Mouse (Mus musculus): ENCODE data around the gene Idh3g.
"Not testable (repeated sequence)": the region's sequence is repeated elsewhere in the genome, so short reads cannot be mapped to it uniquely, and the experiment has no call there.

Gene Idh3g

DNA sequence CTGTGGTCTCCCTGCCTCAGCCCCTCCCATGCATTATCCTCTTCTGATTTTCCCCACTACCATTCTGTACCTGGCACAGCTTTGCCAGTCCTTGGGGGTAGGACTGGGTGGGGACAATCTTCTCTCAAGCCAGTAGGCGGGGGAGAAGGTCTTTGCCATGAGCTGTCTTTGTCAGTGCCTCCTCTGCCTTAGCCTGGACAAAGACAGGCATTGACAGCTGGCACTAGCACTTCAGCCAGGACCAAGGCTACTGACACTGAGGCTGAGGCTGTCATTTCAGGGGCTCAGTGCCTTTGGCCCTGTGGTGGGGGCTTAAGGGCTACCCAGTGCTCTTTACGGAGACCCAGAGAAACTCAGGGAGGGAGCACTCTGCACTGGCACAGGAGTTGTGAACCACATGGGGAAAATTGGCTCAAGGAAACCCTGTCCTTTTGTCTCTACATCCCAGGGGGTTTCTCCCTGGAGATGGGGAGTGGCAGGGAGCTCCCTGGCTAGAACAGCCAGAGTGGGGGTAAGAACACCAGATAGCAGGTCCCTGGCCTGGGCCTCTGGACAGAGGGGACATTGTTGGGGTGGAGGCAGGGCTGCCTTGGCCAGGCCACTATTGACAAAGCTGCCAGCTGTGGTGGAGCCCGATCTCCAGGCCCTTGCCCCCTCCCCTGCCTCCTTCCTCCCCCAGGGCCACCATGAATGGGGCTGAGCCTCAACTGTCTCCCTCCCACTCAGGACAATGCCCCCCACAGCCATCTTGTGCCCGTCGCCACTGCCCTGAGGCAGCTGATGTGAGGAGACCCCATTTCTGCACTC lies 30.2 kb downstream of the Idh3g start, which contains the start of gene Plxnb3:
Gene Plxnb3 (plus strand): TSS at position 757 of the 807 bp plus-strand sequence.
- DNase-seq (ENCODE audit: low spot score) = no peak

DNA sequence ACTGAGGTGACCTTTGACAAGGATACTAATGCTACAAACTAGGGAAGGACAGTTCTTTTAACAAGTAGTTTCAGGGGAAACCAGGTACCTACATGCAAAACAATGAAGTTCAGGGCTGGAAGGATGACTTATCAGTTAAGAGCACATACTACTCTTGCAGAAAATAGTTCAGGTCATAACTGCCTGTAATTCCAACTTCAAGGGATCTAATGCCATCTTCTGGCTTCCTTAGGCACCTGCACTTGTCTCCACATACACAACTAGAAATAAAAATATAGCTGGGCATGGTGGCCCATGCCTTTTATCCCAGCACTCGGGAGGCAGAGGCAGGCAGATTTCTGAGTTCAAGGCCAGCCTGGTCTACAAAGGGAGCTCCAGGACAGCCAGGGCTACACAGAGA lies 37.7 kb downstream of the Idh3g start:
- no peak for DNase-seq (ENCODE audit: low spot score)

DNA sequence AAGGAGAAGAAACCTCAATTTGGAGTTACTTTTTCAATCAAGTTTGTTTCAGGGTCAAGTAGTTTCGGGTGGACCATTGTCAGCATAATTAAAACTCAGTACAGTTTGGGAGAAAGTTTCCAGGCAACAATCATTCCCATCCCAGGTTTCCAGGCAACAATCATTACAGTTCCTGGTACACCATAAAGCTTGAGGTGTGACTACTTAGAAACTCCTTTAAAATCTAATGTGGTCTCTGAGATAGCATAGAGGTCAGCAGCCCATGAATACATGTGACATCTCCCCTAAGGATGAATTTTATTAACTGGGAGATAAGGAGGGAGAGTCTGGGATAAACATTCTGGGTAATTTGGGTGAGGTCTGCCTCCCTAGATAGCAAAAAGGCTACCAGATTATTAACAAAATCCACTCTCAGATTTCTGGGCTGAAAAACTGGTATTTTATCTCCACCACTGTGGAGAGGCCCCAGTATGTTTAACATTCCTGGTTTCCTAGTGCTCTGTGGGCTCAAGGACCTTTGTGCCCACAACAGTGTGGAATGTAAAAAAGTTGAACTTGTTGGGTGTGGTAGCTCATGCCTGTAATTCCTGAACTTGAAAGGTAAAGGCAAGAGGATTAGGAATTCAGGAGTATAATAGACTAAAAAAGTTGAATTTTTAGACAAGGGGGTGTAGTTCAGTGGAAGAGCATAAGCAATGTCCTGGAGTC lies 41.8 kb downstream of the Idh3g start:
- DNase-seq (ENCODE audit: low spot score) = no peak

DNA sequence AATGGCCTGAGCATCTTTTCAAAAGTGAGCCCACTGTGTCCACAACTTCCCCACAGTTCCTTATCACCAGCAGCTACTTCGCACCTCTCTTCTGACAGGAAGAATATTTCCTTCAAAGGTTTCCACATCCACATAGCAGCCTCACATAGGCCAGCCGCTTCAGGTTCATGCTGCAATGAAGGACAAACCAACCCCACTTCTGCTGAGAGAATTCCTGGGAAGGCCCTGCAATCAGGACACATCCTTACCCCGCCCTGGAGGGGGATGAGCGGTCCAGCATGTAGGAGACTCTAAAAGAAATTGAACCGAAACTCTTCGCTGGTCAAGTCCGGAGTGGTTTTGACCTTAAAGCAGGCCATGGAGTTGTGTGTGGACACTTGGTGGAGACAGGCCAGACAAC lies 46.9 kb downstream of the Idh3g start:
- not testable (repeated sequence) for DNase-seq (ENCODE audit: low spot score)

DNA sequence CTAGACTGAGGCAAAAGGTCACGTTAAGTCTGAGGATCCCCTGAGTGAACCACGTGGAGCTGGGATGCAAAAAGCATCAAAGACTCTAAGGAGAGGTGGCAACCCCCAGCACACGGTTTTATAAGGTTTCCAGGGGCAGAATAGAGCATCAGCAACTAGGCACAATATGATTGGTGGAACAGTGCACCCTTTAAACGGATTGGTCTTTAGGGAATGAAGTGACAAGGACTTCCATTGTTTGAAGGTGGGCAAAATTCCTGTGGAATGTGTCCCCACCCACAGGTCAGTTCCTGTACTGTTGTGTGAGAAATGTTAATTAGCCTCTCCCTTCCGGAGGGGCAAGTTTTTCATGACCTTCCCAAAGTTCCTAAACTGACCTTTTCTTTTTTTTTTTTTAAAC lies 47.5 kb downstream of the Idh3g start:
- DNase-seq (ENCODE audit: low spot score) = no peak

DNA sequence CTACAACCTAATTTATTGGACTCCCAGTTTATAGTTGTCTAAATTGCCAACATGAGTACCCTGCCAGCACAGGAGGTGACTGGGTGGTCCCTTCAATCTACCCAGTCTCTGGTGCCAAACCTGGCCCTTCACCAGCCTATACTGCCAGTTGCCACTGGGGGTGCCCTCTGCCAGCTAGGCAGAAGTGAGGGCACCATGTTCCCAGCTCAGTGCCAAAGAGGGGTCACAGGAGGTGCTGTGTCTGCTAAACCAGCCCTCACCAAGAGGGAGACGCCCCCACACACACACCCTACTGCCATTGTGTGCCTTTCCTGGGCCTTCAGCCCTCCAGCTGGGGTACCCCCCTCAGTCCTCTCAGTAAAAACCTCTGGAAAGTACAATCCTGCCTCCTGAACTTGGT lies 48.5 kb downstream of the Idh3g start:
- DNase-seq (ENCODE audit: low spot score) = no peak

DNA sequence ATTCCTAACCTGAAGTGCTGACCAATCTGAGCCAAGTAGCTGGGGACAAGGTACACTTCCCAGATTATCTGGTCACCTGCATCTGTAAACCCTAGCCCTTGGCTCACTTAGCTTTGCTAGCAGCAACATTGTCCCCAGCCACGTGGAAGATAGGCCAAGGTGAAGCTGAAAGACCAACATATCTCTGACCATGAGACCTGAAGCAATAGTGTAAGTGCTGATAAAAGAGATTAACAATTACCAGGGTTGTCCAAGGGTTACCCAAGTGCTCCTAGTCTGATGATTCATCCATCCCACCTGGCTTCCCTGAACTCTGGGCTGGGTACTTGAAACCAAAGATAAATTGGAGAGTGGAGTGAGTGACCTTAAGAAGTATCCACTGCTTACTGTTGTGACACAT lies 55.8 kb downstream of the Idh3g start:
- DNase-seq (ENCODE audit: low spot score) = no peak

Data from testis, postnatal 10 days (tissue).